27 mouse cellular contexts compared by ENCODE assay signal in genomic region chr2:181583460-181584257, GRCm38 (mm10). TPM values are rescaled to one million over a fixed set of nuclear protein-coding genes. Genes with fewer than 3 reads are reported as not detected.
A peak's percentile ranks its signal among the peaks of the same experiment; 100 is the strongest.
DNase-seq lines count a peak whose midpoint lies in the region; ATAC-seq lines count a peak whose summit lies in the region.
"Had no signal": no experiment of that assay in that cellular context is flagged by ENCODE, and none has a peak within 500 bp of the region (broad histone marks: within the 10 kb centered on the region; RNA-seq: fewer than 3 reads in every experiment).

No protein-coding gene starts in this region.

- peaks cover 24% of the 10 kb centered on the region for H3K4me1 ChIP-seq in liver, embryonic 11.5 days (replicated peaks; ENCODE audit: control insufficient read depth, insufficient read depth, low read length)
- peaks cover 31% of the 10 kb centered on the region for H3K4me1 ChIP-seq in liver, embryonic 12.5 days
- H3K4me1 ChIP-seq in limb, embryonic 10.5 days: peaks cover 22% of the 10 kb centered on the region

- H3K9ac ChIP-seq in liver, embryonic 11.5 days (ENCODE audit: low read depth, low read length): no peak overlapping the region
- H3K9ac ChIP-seq in liver, embryonic 12.5 days: no peak overlapping the region
- H3K9ac ChIP-seq: forebrain, embryonic 12.5 days; heart, embryonic 12.5 days; hindbrain, embryonic 14.5 days; limb, embryonic 15.5 days; neural tube, embryonic 12.5 days had no signal

- H3K36me3 ChIP-seq in liver, embryonic 11.5 days (ENCODE audit: control insufficient read depth, insufficient read depth, low read length): peaks cover 35% of the 10 kb centered on the region
- H3K36me3 ChIP-seq in liver, embryonic 12.5 days: peaks cover 51% of the 10 kb centered on the region
- peaks cover 57% of the 10 kb centered on the region for H3K36me3 ChIP-seq in limb, embryonic 10.5 days

- H3K27ac ChIP-seq in liver, embryonic 11.5 days (ENCODE audit: low read depth, low read length): no peak overlapping the region
- no peak overlapping the region for H3K27ac ChIP-seq in liver, embryonic 12.5 days
- no peak overlapping the region for H3K27ac ChIP-seq in limb, embryonic 10.5 days
- H3K27ac ChIP-seq: forebrain, embryonic 12.5 days; hindbrain, embryonic 14.5 days; kidney, postnatal 0 days; limb, embryonic 15.5 days; neural tube, embryonic 12.5 days; stomach, postnatal 0 days had no signal

- H3K4me2 ChIP-seq in liver, embryonic 11.5 days: no peak overlapping the region
- no peak overlapping the region for H3K4me2 ChIP-seq in liver, embryonic 12.5 days
- H3K4me2 ChIP-seq: forebrain, embryonic 12.5 days; heart, embryonic 12.5 days; hindbrain, embryonic 14.5 days; limb, embryonic 15.5 days; neural tube, embryonic 12.5 days had no signal

- no peaks in the 10 kb centered on the region for H3K27me3 ChIP-seq in liver, embryonic 11.5 days (replicated peaks; ENCODE audit: control insufficient read depth, insufficient read depth, low read length)
- no peaks in the 10 kb centered on the region for H3K27me3 ChIP-seq in liver, embryonic 12.5 days (replicated peaks)
- H3K27me3 ChIP-seq in limb, embryonic 10.5 days (ENCODE audit: low read depth, poor library complexity, severe bottlenecking): no peaks in the 10 kb centered on the region
- H3K27me3 ChIP-seq: forebrain, embryonic 12.5 days; heart, embryonic 12.5 days; limb, embryonic 15.5 days; megakaryocyte, embryonic 14.5 days; neural tube, embryonic 12.5 days had no signal

- no peak overlapping the region for H3K4me3 ChIP-seq in liver, embryonic 11.5 days (ENCODE audit: low read depth, low read length)
- H3K4me3 ChIP-seq in liver, embryonic 12.5 days: no peak overlapping the region
- no peak overlapping the region for H3K4me3 ChIP-seq in limb, embryonic 10.5 days
- H3K4me3 ChIP-seq: erythroblast, embryonic 14.5 days; forebrain, embryonic 12.5 days; heart, embryonic 12.5 days; limb, embryonic 15.5 days; megakaryocyte, embryonic 14.5 days; neural tube, embryonic 12.5 days had no signal

- peak; percentile 1 for DNase-seq in cerebellum, adult 8-10 months
- DNase-seq in cerebellum, adult 11 months: no peak
- peak; percentile 27 for DNase-seq in liver, embryonic 11.5 days (ENCODE audit: low spot score)
- DNase-seq in ovary, postnatal 10 days (ENCODE audit: low spot score): peak; percentile 0
- DNase-seq in ovary, adult 18-20 months (ENCODE audit: low spot score): no peak
- DNase-seq in limb, embryonic 10.5 days (ENCODE audit: low spot score): peak; percentile 19
- DNase-seq in right cerebral cortex, adult 2 months (ENCODE audit: low spot score in 2 of 2): no peak
- DNase-seq: cerebellum, postnatal 10 days; gastrocnemius, postnatal 14 days; kidney, adult 8-10 months; lung, adult 18-20 months; lung, postnatal 4 days; retina, postnatal 1 day; thymus, postnatal 4 days had no signal

- ATAC-seq in liver, embryonic 11.5 days (replicated peaks; ENCODE audit: low FRiP score): no peak
- no peak for ATAC-seq in liver, embryonic 12.5 days
- ATAC-seq: inflammation-experienced regulatory T-cells, adult 6 months; lung, postnatal 0 days; midbrain, embryonic 16.5 days had no signal

- WGBS in liver, embryonic 11.5 days: 87% methylated on average over 3 of the region's 3 CpGs
- WGBS in liver, embryonic 12.5 days (ENCODE audit: insufficient replicate concordance): 75% methylated on average over 3 of the region's 3 CpGs
- WGBS in limb, embryonic 10.5 days: 85% methylated on average over 3 of the region's 3 CpGs

- no peaks in the 10 kb centered on the region for H3K9me3 ChIP-seq in liver, embryonic 11.5 days (ENCODE audit: control insufficient read depth, low read length)
- H3K9me3 ChIP-seq in liver, embryonic 12.5 days (replicated peaks): no peaks in the 10 kb centered on the region
- no peaks in the 10 kb centered on the region for H3K9me3 ChIP-seq in limb, embryonic 10.5 days (replicated peaks)
- H3K9me3 ChIP-seq: forebrain, embryonic 12.5 days; heart, embryonic 12.5 days; limb, embryonic 15.5 days; megakaryocyte, embryonic 14.5 days; neural tube, embryonic 12.5 days had no signal

RNA-seq across cellular contexts. Expression of gene Uckl1, which starts 1.0 kb away (rescaled TPM):
- 44.5 and 51.2 TPM in 2 replicates for polyA plus RNA-seq in liver, embryonic 11.5 days (2014; fragmentation: Nextera tagmentation; extraction: Ambion mirVana)
- 30.7 and 32.7 TPM in 2 replicates for polyA plus RNA-seq in liver, embryonic 12.5 days (2016; fragmentation: Nextera tagmentation; extraction: Ambion mirVana)
- 36.6 and 44.1 TPM in 2 replicates for polyA plus RNA-seq in limb, embryonic 10.5 days (2016; fragmentation: Nextera tagmentation; extraction: Ambion mirVana)

RNA-seq across cellular contexts. Expression of gene Prpf6, which starts 8.0 kb away (rescaled TPM):
- 63.0 and 68.5 TPM in 2 replicates for polyA plus RNA-seq in liver, embryonic 11.5 days (2014; fragmentation: Nextera tagmentation; extraction: Ambion mirVana)
- polyA plus RNA-seq in liver, embryonic 12.5 days (2016; fragmentation: Nextera tagmentation; extraction: Ambion mirVana): 45.6 and 48.2 TPM in 2 replicates
- 79.4 and 80.5 TPM in 2 replicates for polyA plus RNA-seq in limb, embryonic 10.5 days (2016; fragmentation: Nextera tagmentation; extraction: Ambion mirVana)

RNA-seq across cellular contexts. Expression of gene Zfp512b, which starts 8.9 kb away (rescaled TPM):
- 31.2 and 33.9 TPM in 2 replicates for polyA plus RNA-seq in liver, embryonic 11.5 days (2014; fragmentation: Nextera tagmentation; extraction: Ambion mirVana)
- 22.2 and 23.4 TPM in 2 replicates for polyA plus RNA-seq in liver, embryonic 12.5 days (2016; fragmentation: Nextera tagmentation; extraction: Ambion mirVana)
- polyA plus RNA-seq in limb, embryonic 10.5 days (2016; fragmentation: Nextera tagmentation; extraction: Ambion mirVana): 37.5 and 57.7 TPM in 2 replicates

RNA-seq across cellular contexts. Expression of gene Samd10, which starts 15.4 kb away (rescaled TPM):
- polyA plus RNA-seq in liver, embryonic 11.5 days (2014; fragmentation: Nextera tagmentation; extraction: Ambion mirVana): 6.2 and 6.8 TPM in 2 replicates
- 2.8 and 3.0 TPM in 2 replicates for polyA plus RNA-seq in liver, embryonic 12.5 days (2016; fragmentation: Nextera tagmentation; extraction: Ambion mirVana)
- 12.0 and 17.2 TPM in 2 replicates for polyA plus RNA-seq in limb, embryonic 10.5 days (2016; fragmentation: Nextera tagmentation; extraction: Ambion mirVana)
- polyA plus RNA-seq: erythroblast, embryonic 14.5 days had no signal

Comparison
In these comparisons a context has a peak if more than half of its experiments do, and no peak if none do; other contexts are left out.
1. DNase-seq: peak in cerebellum, adult 8-10 months (single experiment), liver, embryonic 11.5 days (single experiment), ovary, postnatal 10 days (single experiment) and limb, embryonic 10.5 days (single experiment); none in cerebellum, adult 11 months (single experiment), ovary, adult 18-20 months (single experiment) and right cerebral cortex, adult 2 months (0 of 2).